Comparison of ENCODE assay signal across 8 mouse cellular contexts in genomic region chr2:32449761-32450754, GRCm38 (mm10). TPM values are rescaled to one million over a fixed set of nuclear protein-coding genes. Genes with fewer than 3 reads are reported as not detected.
A peak's percentile ranks its signal among the peaks of the same experiment; 100 is the strongest.
DNase-seq lines count a peak whose midpoint lies in the region; ATAC-seq and TF ChIP-seq lines count a peak whose summit lies in the region.

Gene Naif1 (plus strand): TSS chr2:32450457.

- no peaks in the 10 kb centered on the region for H3K9me3 ChIP-seq in heart, postnatal 0 days (replicated peaks; ENCODE audit: control insufficient read depth, low read length)
- no peaks in the 10 kb centered on the region for H3K9me3 ChIP-seq in liver, embryonic 14.5 days (ENCODE audit: control insufficient read depth, low read length)
- H3K9me3 ChIP-seq in stomach, embryonic 16.5 days (replicated peaks; ENCODE audit: control insufficient read depth, low read length), result no peaks in the 10 kb centered on the region

- ATAC-seq in heart, postnatal 0 days (ENCODE audit: insufficient read depth, low read depth), result no peak
- ATAC-seq in liver, embryonic 14.5 days (ENCODE audit: insufficient read depth), result no peak
- ATAC-seq in stomach, embryonic 16.5 days (ENCODE audit: insufficient read depth, low FRiP score), result no peak

- H3K4me1 ChIP-seq in cortical plate, adult 2 months (ENCODE audit: control insufficient read depth, insufficient read depth, low read length), result peaks cover 9% of the 10 kb centered on the region
- peaks cover 53% of the 10 kb centered on the region for H3K4me1 ChIP-seq in heart, postnatal 0 days (ENCODE audit: control insufficient read depth, insufficient read depth)
- peaks cover 27 to 42% of the 10 kb centered on the region in 2 experiments for H3K4me1 ChIP-seq in liver, embryonic 14.5 days (replicated peaks; ENCODE audit: control insufficient read depth in 2 of 2, insufficient read depth in 2 of 2, low read length in 1 of 2)
- peaks cover 41% of the 10 kb centered on the region for H3K4me1 ChIP-seq in stomach, embryonic 16.5 days (ENCODE audit: control insufficient read depth, insufficient read depth, low read length)

- H3K27me3 ChIP-seq in heart, postnatal 0 days (ENCODE audit: control insufficient read depth, insufficient read depth, low read length), result no peaks in the 10 kb centered on the region
- no peaks in the 10 kb centered on the region for H3K27me3 ChIP-seq in liver, embryonic 14.5 days (ENCODE audit: control insufficient read depth, insufficient read depth, low read length)
- H3K27me3 ChIP-seq in stomach, embryonic 16.5 days (ENCODE audit: control insufficient read depth, insufficient read depth, low read length), result no peaks in the 10 kb centered on the region

- TF ChIP-seq POLR2A in cortical plate, adult 2 months (IDR thresholded peaks at IDR 0.05; ENCODE audit: extremely low read depth, insufficient read depth, low read length), result peak; percentile 45; the same call in 1 of the 2 replicates

- peak within 1 kb of the TSS; percentile 86 for H3K9ac ChIP-seq in heart, postnatal 0 days (replicated peaks; ENCODE audit: low read depth, low read length)
- H3K9ac ChIP-seq in liver, embryonic 14.5 days (replicated peaks), result peak within 1 kb of the TSS; percentile 94
- H3K9ac ChIP-seq in stomach, embryonic 16.5 days (ENCODE audit: low read length), result peak within 1 kb of the TSS; percentile 86

- H3K27ac ChIP-seq in cortical plate, adult 2 months (ENCODE audit: insufficient read depth, low read length), result peak within 1 kb of the TSS; percentile 87
- peak within 1 kb of the TSS; percentile 95 for H3K27ac ChIP-seq in heart, postnatal 0 days (ENCODE audit: low read depth)
- peak within 1 kb of the TSS; percentile 75 for H3K27ac ChIP-seq in liver, embryonic 14.5 days
- peak within 1 kb of the TSS; percentile 99 for H3K27ac ChIP-seq in stomach, embryonic 16.5 days (ENCODE audit: low read length)

- DNase-seq in layer of hippocampus, adult 18-20 months (ENCODE audit: low spot score in 2 of 2), result peak; percentile 35 to 75
- no peak for DNase-seq in layer of hippocampus, postnatal 10 days (ENCODE audit: low spot score in 2 of 2)
- no peak for DNase-seq in heart, postnatal 0 days (ENCODE audit: low spot score)
- DNase-seq in liver, embryonic 14.5 days (ENCODE audit: low read depth in 3 of 3, low spot score in 3 of 3), result no peak
- DNase-seq in embryo, embryonic 10.5 days (ENCODE audit: low spot score), result no peak
- no peak for DNase-seq in testis, postnatal 10 days (ENCODE audit: low spot score)

- peak within 1 kb of the TSS; percentile 93 for H3K4me3 ChIP-seq in cortical plate, adult 2 months (ENCODE audit: insufficient read depth, low read length)
- peak within 1 kb of the TSS; percentile 85 for H3K4me3 ChIP-seq in heart, postnatal 0 days (ENCODE audit: low read depth, low read length)
- peak within 1 kb of the TSS; percentile 80 to 97 for H3K4me3 ChIP-seq in liver, embryonic 14.5 days (ENCODE audit: insufficient read depth in 1 of 2, low read depth in 2 of 2, low read length in 2 of 2)
- peak within 1 kb of the TSS; percentile 75 for H3K4me3 ChIP-seq in stomach, embryonic 16.5 days (replicated peaks; ENCODE audit: low read length)

- TF ChIP-seq EP300 in heart, postnatal 0 days (IDR thresholded peaks at IDR 0.05; ENCODE audit: low read depth), result no peak
- no peak for TF ChIP-seq EP300 in liver, embryonic 14.5 days (IDR thresholded peaks at IDR 0.05; ENCODE audit: low read depth)

- WGBS in heart, postnatal 0 days, result 74% methylated on average over 15 of the region's 15 CpGs
- 53% methylated on average over 15 of the region's 15 CpGs for WGBS in liver, embryonic 14.5 days (ENCODE audit: insufficient replicate concordance)
- 75% methylated on average over 15 of the region's 15 CpGs for WGBS in stomach, embryonic 16.5 days

- TF ChIP-seq CTCF in cortical plate, adult 2 months (IDR thresholded peaks at IDR 0.05; ENCODE audit: extremely low read depth, insufficient read depth, low read length), result no peak
- no peak for TF ChIP-seq CTCF in heart, postnatal 0 days (IDR thresholded peaks at IDR 0.05; ENCODE audit: low read depth)
- no peak for TF ChIP-seq CTCF in liver, embryonic 14.5 days (IDR thresholded peaks at IDR 0.05; ENCODE audit: low read depth)

- peaks cover 5% of the 10 kb centered on the region; the same call in 1 of the 2 replicates for H3K36me3 ChIP-seq in heart, postnatal 0 days (replicated peaks; ENCODE audit: control insufficient read depth, insufficient read depth, low read length)
- no peaks in the 10 kb centered on the region; the same call in 1 of the 2 replicates for H3K36me3 ChIP-seq in liver, embryonic 14.5 days (replicated peaks; ENCODE audit: control insufficient read depth, insufficient read depth, low read depth)
- H3K36me3 ChIP-seq in stomach, embryonic 16.5 days (ENCODE audit: control insufficient read depth, insufficient read depth, low read length), result no peaks in the 10 kb centered on the region

- peak within 1 kb of the TSS; percentile 84 for H3K4me2 ChIP-seq in heart, postnatal 0 days (ENCODE audit: low read depth, low read length)
- H3K4me2 ChIP-seq in liver, embryonic 14.5 days (ENCODE audit: low read depth), result peak within 1 kb of the TSS; percentile 99
- H3K4me2 ChIP-seq in stomach, embryonic 16.5 days (ENCODE audit: low read depth, low read length), result peak within 1 kb of the TSS; percentile 95

RNA-seq across cellular contexts. Expression of gene Naif1, which starts in this region (rescaled TPM):
- 1 to 10 TPM; 4.6 to 4.8 TPM for total RNA-seq in layer of hippocampus, adult 18-20 months (2021)
- total RNA-seq in layer of hippocampus, postnatal 10 days (2021), result 1 to 10 TPM; 3.4 TPM
- 3.2 and 3.4 TPM in 2 replicates for polyA plus RNA-seq in cortical plate, adult 2 months (2012; rRNA removed)
- 3.2 and 4.2 TPM in 2 replicates for total RNA-seq in heart, postnatal 0 days (2014; rRNA removed; ENCODE audit: low replicate concordance)
- polyA plus RNA-seq in heart, postnatal 0 days (2015; fragmentation: Nextera tagmentation; extraction: Ambion mirVana), result 3.3 and 3.5 TPM in 2 replicates
- 1.3 and 1.4 TPM in 2 replicates for polyA plus RNA-seq in liver, embryonic 14.5 days (2012; rRNA removed)
- polyA plus RNA-seq in liver, embryonic 14.5 days (2014; fragmentation: Nextera tagmentation; extraction: Ambion mirVana), result 1.6 and 2.0 TPM in 2 replicates
- polyA plus RNA-seq in stomach, embryonic 16.5 days (2015; fragmentation: Nextera tagmentation; extraction: Ambion mirVana), result 5.1 and 5.7 TPM in 2 replicates

Comparison
In these comparisons a context has a peak if more than half of its experiments do, and no peak if none do; other contexts are left out.
1. DNase-seq: peak in layer of hippocampus, adult 18-20 months (2 of 2); none in layer of hippocampus, postnatal 10 days (0 of 2), heart, postnatal 0 days (single experiment), liver, embryonic 14.5 days (0 of 3), embryo, embryonic 10.5 days (single experiment) and testis, postnatal 10 days (single experiment).
2. Peak in every context shown above with its lines, with median percentiles within 50 percentile points of each other: H3K27ac ChIP-seq, H3K4me3 ChIP-seq, H3K4me2 ChIP-seq and H3K9ac ChIP-seq.